Mouse (Mus musculus) lung, embryonic 16.5 days (tissue): ENCODE measurements at regions not wholly inside any gene's neighbourhood (a gene's known extent, or its start where the extent isn't known, plus 50 kb on each side); places are given as distances from the start of the nearest gene placed in this dataset.

Experiments used
- ATAC-seq: fragments of 200-750 bp; cut with Nextera tagmentation; 2 replicates; pipeline ENCODE4 v1.8.0; 2017; ENCODE audit warnings: low read depth, mild to moderate bottlenecking, moderate library complexity
- H3K27ac ChIP-seq: fragments of 300-500 bp; sonication (generic); 2 replicates; pipeline ENCODE4 v1.5.1; 2014; ENCODE audit warnings: mild to moderate bottlenecking, control low read depth, low read length
- H3K27me3 ChIP-seq: fragments of 300-500 bp; sonication (generic); 2 replicates; pipeline ENCODE4 v1.6.1; 2014; ENCODE audit warnings: low read depth, low read length, mixed read lengths; ENCODE audit not compliant: control insufficient read depth, insufficient read depth
- H3K36me3 ChIP-seq: fragments of 300-500 bp; sonication (generic); 2 replicates; pipeline ENCODE4 v1.6.1; 2014; ENCODE audit warnings: low read length; ENCODE audit not compliant: control insufficient read depth, insufficient read depth
- H3K4me1 ChIP-seq: fragments of 300-500 bp; sonication (generic); replicated peaks from 2 replicates; pipeline ENCODE4 v1.6.1; 2014; ENCODE audit warnings: low read length, mixed read lengths; ENCODE audit not compliant: control insufficient read depth, insufficient read depth
- H3K4me2 ChIP-seq: fragments of 300-500 bp; sonication (generic); 2 replicates; pipeline ENCODE4 v1.6.1; 2014; ENCODE audit warnings: low read depth, low read length, control low read depth
- H3K4me3 ChIP-seq: fragments of 300-500 bp; sonication (generic); 2 replicates; pipeline ENCODE4 v1.5.1; 2014; ENCODE audit warnings: mild to moderate bottlenecking, low read length, control low read depth
- H3K9ac ChIP-seq: fragments of 300-500 bp; sonication (generic); 2 replicates; pipeline ENCODE4 v1.6.1; 2014; ENCODE audit warnings: low read length, control low read depth
- H3K9me3 ChIP-seq: fragments of 300-500 bp; sonication (generic); 2 replicates; pipeline ENCODE4 v1.6.1; 2016; ENCODE audit warnings: low read length; ENCODE audit not compliant: control insufficient read depth
- WGBS: fragments of 180-500 bp; shearing (Covaris S2); extraction: QIAGEN DNeasy Blood & Tissue Kit; methylation state at CpG from one replicate; pipeline ENCODE4 v1.1.7; 2014; 5-methylcytosine and 5-hydroxymethylcytosine counted together

DNA sequence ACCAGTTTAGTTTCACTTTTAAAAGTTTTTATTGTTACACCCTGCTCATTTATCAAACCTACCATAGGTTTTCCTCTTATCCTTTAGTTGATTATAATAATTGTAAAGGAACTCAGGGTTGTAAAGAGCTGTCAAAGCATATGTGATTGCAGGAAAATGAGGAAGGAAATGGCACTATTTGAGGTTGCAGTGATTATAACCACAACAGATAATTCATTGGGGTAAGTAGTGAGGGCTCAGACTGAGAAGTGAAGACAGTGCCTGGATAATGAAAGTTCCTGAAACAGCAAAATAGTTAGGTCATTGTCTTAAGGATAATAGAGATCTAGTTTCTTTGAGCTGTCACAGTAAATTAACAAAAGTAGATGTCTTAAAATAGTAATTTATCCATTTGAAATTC, 305.4 kb upstream of the Btbd3 start:
- H3K9ac ChIP-seq, result no peak overlapping the region
- no peaks in the 10 kb centered on the region for H3K27me3 ChIP-seq
- no peaks in the 10 kb centered on the region for H3K9me3 ChIP-seq
- H3K27ac ChIP-seq, result no peak overlapping the region
- H3K36me3 ChIP-seq, result no peaks in the 10 kb centered on the region
- ATAC-seq, result no peak
- H3K4me1 ChIP-seq, result no peaks in the 10 kb centered on the region
- no peak overlapping the region for H3K4me2 ChIP-seq
- H3K4me3 ChIP-seq, result no peak overlapping the region

DNA sequence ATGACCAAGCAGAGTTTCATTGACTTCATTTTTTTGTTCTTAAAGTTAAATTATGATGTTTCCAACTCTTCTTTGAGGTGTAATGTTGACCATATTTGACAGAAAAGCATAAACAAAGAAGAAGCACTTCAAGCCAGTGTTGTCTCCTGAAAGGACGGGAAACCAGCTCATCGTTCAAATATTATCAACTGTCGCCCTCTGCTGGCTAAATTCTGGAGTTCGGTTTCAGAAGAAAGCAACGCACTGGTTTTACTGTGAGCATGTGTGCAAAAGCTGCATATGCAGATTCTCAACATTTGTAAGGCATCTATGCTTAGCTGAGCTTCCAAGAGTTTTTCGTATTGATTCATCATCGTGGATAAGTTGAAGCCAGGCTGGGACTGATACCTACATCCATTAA, 313.6 kb upstream of the Btbd3 start:
- Histone ChIP-seq H3K27me3 (no peaks in the 10 kb centered on the region), H3K9ac (no peak overlapping the region), H3K4me3 (no peak overlapping the region), H3K9me3 (no peaks in the 10 kb centered on the region), H3K36me3 (no peaks in the 10 kb centered on the region), H3K4me2 (no peak overlapping the region), H3K27ac (no peak overlapping the region), H3K4me1 (peaks cover 7% of the 10 kb centered on the region; the same call in 1 of the 2 replicates)
- WGBS, result 4% methylated on average over 7 of the region's 7 CpGs
- 0 out of 2 replicates have a peak, but pooled peaks have one; percentile 33 for ATAC-seq

DNA sequence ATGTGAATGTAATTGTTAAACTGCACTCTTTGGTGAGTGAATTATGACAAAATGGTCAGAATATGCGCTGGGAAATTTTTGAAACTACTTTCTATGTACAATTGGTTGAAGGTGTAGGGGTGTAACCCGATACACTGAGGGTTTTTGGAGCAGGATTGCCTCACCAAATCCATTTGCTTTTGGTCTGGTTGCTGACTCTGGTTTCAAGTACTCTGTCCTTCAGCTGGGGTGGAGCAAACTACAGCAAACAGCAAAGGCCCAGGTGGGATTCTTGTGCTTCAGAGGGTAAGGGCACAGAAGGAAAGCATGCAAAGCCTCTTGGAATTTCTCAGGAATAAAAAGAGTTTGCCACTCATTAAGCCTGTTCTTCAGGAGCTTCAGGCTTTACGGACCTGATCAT, 316.8 kb upstream of the Btbd3 start:
- H3K36me3 ChIP-seq, result no peaks in the 10 kb centered on the region
- no peak overlapping the region for H3K4me3 ChIP-seq
- no peaks in the 10 kb centered on the region for H3K9me3 ChIP-seq
- peaks cover 7% of the 10 kb centered on the region; the same call in 1 of the 2 replicates for H3K4me1 ChIP-seq
- H3K27me3 ChIP-seq, result no peaks in the 10 kb centered on the region
- no peak overlapping the region for H3K9ac ChIP-seq
- ATAC-seq, result peak; percentile 72
- H3K27ac ChIP-seq, result peak overlapping the region; percentile 71; the same call in 1 of the 2 replicates
- WGBS, result 57% methylated on average over 3 of the region's 3 CpGs
- H3K4me2 ChIP-seq, result no peak overlapping the region

DNA sequence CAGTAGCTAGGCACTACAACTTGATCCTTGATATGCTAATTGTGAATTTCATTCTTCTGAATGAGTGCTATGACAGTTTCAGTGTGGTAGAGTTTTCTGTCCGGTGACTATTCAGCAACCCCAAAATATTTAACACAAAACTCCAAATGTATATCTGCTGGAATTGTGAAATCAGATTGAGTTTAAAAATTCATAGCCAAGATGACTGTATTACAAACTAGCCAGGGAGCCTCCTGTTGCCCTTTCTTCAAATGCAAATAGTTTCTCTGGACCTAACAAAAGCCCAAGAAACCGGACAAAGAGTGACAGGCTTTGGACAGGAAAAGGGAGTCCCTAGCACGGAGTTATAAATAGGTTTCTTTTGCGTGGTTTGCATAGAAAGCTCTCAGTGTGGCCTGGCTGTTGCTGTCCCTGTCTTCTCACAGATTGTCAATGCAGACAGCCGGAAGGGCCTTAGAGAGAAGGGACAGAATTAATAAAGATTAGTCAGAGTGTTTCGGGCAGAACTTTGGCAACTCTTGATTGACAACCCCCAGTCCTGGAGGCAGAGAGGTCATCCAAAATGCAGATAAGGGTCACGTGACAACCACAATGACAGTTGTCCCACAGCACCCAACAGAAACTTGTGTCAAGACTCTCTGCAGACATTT, 317.4 kb upstream of the Btbd3 start:
- H3K27me3 ChIP-seq, result no peaks in the 10 kb centered on the region
- no peaks in the 10 kb centered on the region for H3K36me3 ChIP-seq
- no peak overlapping the region for H3K4me3 ChIP-seq
- no peaks in the 10 kb centered on the region for H3K9me3 ChIP-seq
- no peak overlapping the region for H3K9ac ChIP-seq
- WGBS, result 43% methylated on average over 7 of the region's 7 CpGs
- H3K4me1 ChIP-seq, result peaks cover 7% of the 10 kb centered on the region; the same call in 1 of the 2 replicates
- ATAC-seq, result 0 out of 2 replicates have a peak, but pooled peaks have one; percentile 27
- H3K4me2 ChIP-seq, result no peak overlapping the region
- peak overlapping the region; percentile 71 for H3K27ac ChIP-seq

DNA sequence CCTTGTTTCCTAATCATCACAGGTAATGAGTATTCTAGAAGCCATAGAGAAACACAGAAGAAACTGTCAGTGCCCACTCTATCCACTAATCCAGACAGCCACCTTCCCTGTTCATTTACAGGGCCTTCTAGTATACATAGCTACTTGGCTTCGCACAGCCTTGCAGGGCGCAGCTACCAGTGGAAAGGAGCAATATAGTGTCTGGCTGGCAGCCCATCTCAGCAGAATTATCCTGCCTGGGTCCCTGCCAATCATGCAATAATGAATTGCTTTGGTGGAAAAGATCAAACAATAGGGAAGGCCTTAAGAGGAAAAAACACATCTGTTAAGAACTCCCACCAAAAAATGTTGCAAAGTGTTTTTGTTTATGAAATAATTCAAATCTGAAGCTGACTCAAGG, 319.8 kb upstream of the Btbd3 start:
- no peaks in the 10 kb centered on the region for H3K9me3 ChIP-seq
- no peaks in the 10 kb centered on the region for H3K27me3 ChIP-seq
- H3K4me3 ChIP-seq, result no peak overlapping the region
- no peak overlapping the region for H3K27ac ChIP-seq
- H3K36me3 ChIP-seq, result no peaks in the 10 kb centered on the region
- H3K9ac ChIP-seq, result no peak overlapping the region
- H3K4me1 ChIP-seq, result peaks cover 7% of the 10 kb centered on the region; the same call in 1 of the 2 replicates
- WGBS, result 53% methylated on average over 2 of the region's 2 CpGs
- no peak overlapping the region for H3K4me2 ChIP-seq
- ATAC-seq, result peak; percentile 31; the same call in 1 of the 2 replicates

DNA sequence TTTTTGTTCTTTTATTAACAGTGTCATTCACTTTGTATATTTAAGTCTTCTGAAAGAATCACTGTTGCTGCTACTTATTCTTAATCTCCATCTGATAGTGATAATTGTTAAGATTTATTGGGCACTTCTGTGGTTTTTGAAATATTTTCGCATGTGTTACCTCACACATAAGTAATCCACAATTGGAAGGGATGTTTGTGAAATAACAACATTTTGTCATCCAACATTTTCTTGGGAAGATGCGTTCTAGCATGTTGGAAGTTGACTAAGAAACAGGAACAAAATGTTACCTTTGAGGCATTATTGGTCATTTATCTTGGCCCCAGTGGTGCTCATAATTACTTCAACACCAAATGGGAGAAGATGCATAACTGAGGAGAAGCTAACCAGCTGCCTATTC, 323.4 kb upstream of the Btbd3 start:
- 88% methylated on average over 2 of the region's 2 CpGs for WGBS
- Histone ChIP-seq H3K4me3 (no peak overlapping the region), H3K4me1 (no peaks in the 10 kb centered on the region; the same call in 1 of the 2 replicates), H3K9me3 (no peaks in the 10 kb centered on the region), H3K9ac (no peak overlapping the region), H3K36me3 (no peaks in the 10 kb centered on the region), H3K27me3 (no peaks in the 10 kb centered on the region), H3K4me2 (no peak overlapping the region), H3K27ac (no peak overlapping the region)
- ATAC-seq, result no peak

DNA sequence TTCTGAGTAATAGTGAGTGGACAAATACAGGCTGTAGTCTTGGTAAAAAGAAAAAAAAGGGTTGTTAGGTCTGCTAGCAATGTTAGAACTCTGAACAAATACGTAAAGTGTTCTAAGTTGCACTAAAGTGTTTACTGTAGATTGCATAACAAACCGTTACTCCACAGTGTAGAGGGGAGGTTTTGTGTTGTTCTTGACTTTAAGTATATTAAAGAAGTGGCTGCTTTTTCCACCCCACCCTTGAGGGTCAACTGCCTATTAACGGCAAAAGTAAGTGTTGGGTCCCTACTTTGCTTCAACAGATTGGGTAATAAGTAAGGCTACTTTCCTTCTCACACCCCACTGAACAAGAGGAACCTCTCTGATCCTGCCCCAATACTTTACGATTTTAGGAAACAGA, 323.9 kb upstream of the Btbd3 start:
- 64% methylated on average over 4 of the region's 4 CpGs for WGBS

DNA sequence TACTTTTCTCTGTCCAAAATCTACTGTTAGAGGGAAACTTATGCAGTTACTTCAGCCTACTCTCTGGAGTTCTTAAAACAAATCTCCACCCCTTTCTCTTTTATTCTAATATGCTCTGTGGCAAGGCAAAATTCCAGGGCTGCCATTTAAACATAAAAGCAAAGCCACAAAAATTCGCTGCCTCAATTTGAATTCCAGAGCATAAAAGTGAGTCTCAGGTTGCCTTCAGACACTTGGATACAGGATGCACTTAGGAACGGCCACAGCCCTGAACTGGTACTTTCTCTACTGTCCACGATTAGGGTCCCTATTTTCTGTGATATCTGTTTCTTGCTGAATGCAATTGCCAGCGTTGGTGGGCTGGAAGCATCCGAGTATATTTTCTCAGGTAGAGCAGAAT, 330.9 kb upstream of the Btbd3 start:
- no peak overlapping the region for H3K9ac ChIP-seq
- ATAC-seq, result peak; percentile 45
- H3K9me3 ChIP-seq, result no peaks in the 10 kb centered on the region
- H3K27me3 ChIP-seq, result no peaks in the 10 kb centered on the region
- H3K4me2 ChIP-seq, result no peak overlapping the region
- 56% methylated on average over 5 of the region's 5 CpGs for WGBS
- no peaks in the 10 kb centered on the region for H3K36me3 ChIP-seq
- H3K4me1 ChIP-seq, result no peaks in the 10 kb centered on the region
- H3K4me3 ChIP-seq, result no peak overlapping the region
- H3K27ac ChIP-seq, result peak overlapping the region; percentile 75

More for the DNA sequence above, 323.9 kb upstream of the Btbd3 start:
- H3K4me2 ChIP-seq, result no peak overlapping the region
- no peak overlapping the region for H3K27ac ChIP-seq
- H3K9me3 ChIP-seq, result no peaks in the 10 kb centered on the region
- no peaks in the 10 kb centered on the region; the same call in 1 of the 2 replicates for H3K4me1 ChIP-seq
- no peaks in the 10 kb centered on the region for H3K36me3 ChIP-seq
- no peak overlapping the region for H3K9ac ChIP-seq
- peak; percentile 90 for ATAC-seq
- no peak overlapping the region for H3K4me3 ChIP-seq
- H3K27me3 ChIP-seq, result no peaks in the 10 kb centered on the region

DNA sequence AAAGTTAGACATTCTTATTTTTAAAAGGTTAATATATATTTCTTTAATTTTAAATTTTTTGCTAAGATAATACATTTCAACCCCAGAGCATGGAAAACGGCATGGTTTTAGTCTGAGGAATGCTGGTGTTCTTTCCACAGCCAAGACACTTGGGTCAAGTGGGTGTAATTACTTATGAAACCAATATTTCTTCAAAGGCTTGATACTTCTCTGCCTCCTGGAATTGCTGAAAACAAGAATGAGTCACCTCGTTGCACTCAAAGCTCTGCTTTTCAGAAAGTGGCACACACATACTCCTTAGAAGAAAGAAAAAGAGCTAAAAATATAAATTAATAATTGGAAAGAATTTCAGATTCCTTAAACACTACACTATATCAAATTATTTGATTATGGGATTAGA, 331.8 kb upstream of the Btbd3 start:
- H3K4me3 ChIP-seq, result no peak overlapping the region
- no peak overlapping the region for H3K4me2 ChIP-seq
- WGBS, result 48% methylated on average over 2 of the region's 2 CpGs
- no peaks in the 10 kb centered on the region for H3K4me1 ChIP-seq
- H3K9ac ChIP-seq, result no peak overlapping the region
- no peak overlapping the region for H3K27ac ChIP-seq
- no peaks in the 10 kb centered on the region for H3K36me3 ChIP-seq
- no peaks in the 10 kb centered on the region for H3K27me3 ChIP-seq
- no peaks in the 10 kb centered on the region for H3K9me3 ChIP-seq
- ATAC-seq, result no peak

DNA sequence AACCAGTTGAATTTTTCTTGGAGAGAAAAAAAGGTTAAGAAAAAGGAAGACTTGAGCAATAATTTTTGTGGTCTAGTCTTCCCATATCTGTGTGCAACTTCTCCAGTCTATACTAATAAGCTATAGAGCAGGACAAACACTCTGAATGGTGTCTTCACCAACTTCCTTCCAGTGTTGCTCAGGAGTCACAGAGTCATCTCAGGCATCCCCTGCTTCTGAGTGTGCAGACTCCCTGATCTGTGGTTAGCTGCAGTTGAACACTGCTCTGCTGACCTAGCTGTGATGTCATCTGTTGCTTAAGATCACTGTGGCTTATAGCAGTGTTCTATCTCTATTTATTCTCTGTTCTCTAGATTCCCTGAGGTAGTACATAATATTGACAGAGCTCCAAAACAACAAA, 357.9 kb upstream of the Btbd3 start:
- no peaks in the 10 kb centered on the region for H3K9me3 ChIP-seq

More for the DNA sequence above, 357.9 kb upstream of the Btbd3 start:
- Histone ChIP-seq H3K36me3 (no peaks in the 10 kb centered on the region), H3K4me1 (no peaks in the 10 kb centered on the region), H3K27ac (no peak overlapping the region), H3K27me3 (no peaks in the 10 kb centered on the region), H3K4me2 (no peak overlapping the region), H3K9ac (no peak overlapping the region), H3K4me3 (no peak overlapping the region)
- ATAC-seq, result no peak
